Mouse (Mus musculus) embryonic fibroblast, embryonic 13.5 days (primary cell): Measurements from ENCODE around the gene Mien1.

ENCODE experiments used
- CTCF ChIP-seq: IDR thresholded peaks from 2 replicates; pipeline ENCODE4 v1.5.1; 2011; ENCODE audit warnings: mild to moderate bottlenecking, control low read depth, low read length, moderate library complexity, borderline replicate concordance; ENCODE audit not compliant: insufficient read depth
- POLR2A ChIP-seq: IDR thresholded peaks from 2 replicates; pipeline ENCODE4 v1.6.1; 2011; ENCODE audit warnings: low read depth, mild to moderate bottlenecking, control low read depth, low read length, moderate library complexity

DNA sequence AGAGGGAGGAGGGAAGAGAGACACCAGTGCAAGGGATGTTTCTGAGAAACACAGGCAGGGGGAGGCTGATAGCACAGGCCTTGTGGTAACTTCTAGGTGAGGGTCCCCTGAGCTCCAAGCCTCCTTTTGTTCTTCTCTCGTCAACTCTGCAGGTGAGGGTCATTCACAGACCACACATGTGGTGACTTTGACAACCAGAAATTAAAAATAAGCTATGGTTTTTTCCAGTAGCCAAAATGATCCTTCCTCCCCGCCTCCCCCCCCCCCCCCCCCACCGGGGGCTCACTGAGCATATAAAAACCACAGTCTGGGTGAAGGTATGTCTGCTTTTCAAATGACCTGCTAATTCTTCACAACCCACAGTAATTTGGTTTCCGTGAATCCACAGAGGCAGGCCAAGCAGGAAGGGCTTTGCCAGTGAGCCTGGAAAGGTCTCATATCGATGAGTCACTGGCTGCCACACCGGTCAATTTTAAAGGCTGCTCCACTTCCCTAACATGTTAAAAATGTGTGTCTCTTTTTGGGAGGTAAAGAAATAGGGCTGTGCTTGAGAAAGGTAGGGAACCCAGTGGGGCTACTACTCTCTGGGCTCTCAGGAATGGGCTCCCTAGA, 22.4 kb upstream of the Mien1 start:
- no peak for TF ChIP-seq POLR2A
- no peak for TF ChIP-seq CTCF
